Mouse (Mus musculus) leukemia stem cell, adult 10-12 weeks (primary cell): ENCODE results near the gene Cep63. TPM values are rescaled to one million over a fixed set of nuclear protein-coding genes. Genes with fewer than 3 reads are reported as not detected.

Experiments
- polyA plus RNA-seq: library from polyadenylated mRNA; stranded (reverse); fragments of >175 nt; gene quantifications from 2 replicates; pipeline ENCODE4 v1.2.3, GENCODE M21; 2012; ENCODE audit warnings: low replicate concordance

The Cep63 gene
- polyA plus RNA-seq, result 24.6 and 42.7 TPM in 2 replicates

GRCm38 (mm10) chr9:102625983-102626838 lies at the start of gene Cep63, which contains the start of gene Anapc13:
Gene Cep63, minus strand, starts transcription at chr9:102626534.
Gene Anapc13, plus strand, starts transcription at chr9:102626296.

Other genes starting within 250 kb of the Cep63 start
- gene Ky, start 120.8 kb downstream of the Cep63 start, polyA plus RNA-seq, result 0.08 TPM in 1 of 2 replicates, not detected in the other
- gene Anapc13, start 238 bp downstream of the Cep63 start, polyA plus RNA-seq, result 6.9 and 8.3 TPM in 2 replicates
- gene Amotl2, start 90.1 kb upstream of the Cep63 start, polyA plus RNA-seq, result 0.98 and 2.0 TPM in 2 replicates
- gene Ryk, start 208.4 kb upstream of the Cep63 start, polyA plus RNA-seq, result 7.0 and 30.1 TPM in 2 replicates